Mouse (Mus musculus): Measurements from ENCODE around the gene Rab14. TPM values are rescaled to one million over a fixed set of nuclear protein-coding genes. Genes with fewer than 3 reads are reported as not detected.

Rab14 gene
- 357 and 365 TPM in 2 replicates for polyA plus RNA-seq (2016; fragmentation: Nextera tagmentation; extraction: Ambion mirVana)

- Histone ChIP-seq H3K4me1 (peaks cover 18% of the 10 kb centered on the region), H3K4me3 (peak within 1 kb of the TSS; percentile 82), H3K36me3 (no peaks in the 10 kb centered on the region; the same call in 1 of the 2 replicates), H3K9ac (replicated peaks) (peak within 1 kb of the TSS; percentile 100), H3K4me2 (replicated peaks) (peak within 1 kb of the TSS; percentile 87), H3K27ac (replicated peaks) (peak within 1 kb of the TSS; percentile 97), H3K27me3 (0 out of 2 replicates have a peak, but pooled peaks cover 8% of the 10 kb centered on the region), H3K9me3 (no peaks in the 10 kb centered on the region)
- under 1% methylated on average over 47 of the region's 47 CpGs for WGBS
- ATAC-seq (ENCODE audit: low FRiP score, low read depth): peak; percentile 98
Observed at GRCm38 (mm10) chr2:35200898-35201668, at the start of gene Rab14. Rab14 (minus strand) TSS chr2:35201120.

- Histone ChIP-seq H3K4me3 (no peak overlapping the region), H3K4me2 (replicated peaks) (no peak overlapping the region), H3K9ac (replicated peaks) (no peak overlapping the region), H3K36me3 (no peaks in the 10 kb centered on the region), H3K27me3 (no peaks in the 10 kb centered on the region), H3K9me3 (no peaks in the 10 kb centered on the region), H3K4me1 (peaks cover 6% of the 10 kb centered on the region; the same call in 1 of the 2 replicates), H3K27ac (replicated peaks) (no peak overlapping the region)
- ATAC-seq (ENCODE audit: low FRiP score, low read depth): no peak
- WGBS: 83% methylated on average over 5 of the region's 5 CpGs
Observed at GRCm38 (mm10) chr2:35247763-35248162, 46.8 kb upstream of the Rab14 start.

- Histone ChIP-seq H3K4me2 (replicated peaks) (no peak overlapping the region), H3K36me3 (no peaks in the 10 kb centered on the region), H3K27ac (replicated peaks) (no peak overlapping the region), H3K27me3 (no peaks in the 10 kb centered on the region), H3K9ac (replicated peaks) (no peak overlapping the region), H3K9me3 (no peaks in the 10 kb centered on the region), H3K4me3 (no peak overlapping the region), H3K4me1 (no peaks in the 10 kb centered on the region)
- 47% methylated on average over 3 of the region's 3 CpGs for WGBS
- ATAC-seq (ENCODE audit: low FRiP score, low read depth): no peak
Observed at GRCm38 (mm10) chr2:35244241-35244640, 43.3 kb upstream of the Rab14 start.

GRCm38 (mm10) chr2:35235021-35235420, 34.1 kb upstream of the Rab14 start:
- Histone ChIP-seq H3K27ac (replicated peaks) (no peak overlapping the region), H3K9ac (replicated peaks) (no peak overlapping the region), H3K36me3 (no peaks in the 10 kb centered on the region), H3K4me1 (peaks cover 6% of the 10 kb centered on the region), H3K4me2 (replicated peaks) (no peak overlapping the region), H3K27me3 (no peaks in the 10 kb centered on the region), H3K4me3 (no peak overlapping the region), H3K9me3 (no peaks in the 10 kb centered on the region)
- no peak for ATAC-seq (ENCODE audit: low FRiP score, low read depth)
- 88% methylated on average over 6 of the region's 6 CpGs for WGBS

- H3K9me3 ChIP-seq: no peaks in the 10 kb centered on the region
- ATAC-seq (ENCODE audit: low FRiP score, low read depth): no peak
- no peak overlapping the region for H3K4me3 ChIP-seq
- H3K36me3 ChIP-seq: no peaks in the 10 kb centered on the region
- 41% methylated on average over 3 of the region's 3 CpGs for WGBS
- no peak overlapping the region for H3K4me2 ChIP-seq (replicated peaks)
- H3K9ac ChIP-seq (replicated peaks): no peak overlapping the region
- no peak overlapping the region for H3K27ac ChIP-seq (replicated peaks)
- H3K4me1 ChIP-seq: peaks cover 8% of the 10 kb centered on the region
- H3K27me3 ChIP-seq: no peaks in the 10 kb centered on the region
Observed at GRCm38 (mm10) chr2:35233898-35234297, 33.0 kb upstream of the Rab14 start.

- no peak for ATAC-seq (ENCODE audit: low FRiP score, low read depth)
- H3K4me2 ChIP-seq (replicated peaks): no peak overlapping the region
- no peak overlapping the region for H3K9ac ChIP-seq (replicated peaks)
- no peak overlapping the region for H3K27ac ChIP-seq (replicated peaks)
- H3K9me3 ChIP-seq: no peaks in the 10 kb centered on the region
- H3K4me3 ChIP-seq: no peak overlapping the region
- H3K4me1 ChIP-seq: peaks cover 8% of the 10 kb centered on the region
- no peaks in the 10 kb centered on the region for H3K36me3 ChIP-seq
- H3K27me3 ChIP-seq: no peaks in the 10 kb centered on the region
- 71% methylated on average over 17 of the region's 17 CpGs for WGBS
Observed at GRCm38 (mm10) chr2:35232595-35233445, 31.9 kb upstream of the Rab14 start.

GRCm38 (mm10) chr2:35231871-35232270, 31.0 kb upstream of the Rab14 start:
- Histone ChIP-seq H3K27me3 (no peaks in the 10 kb centered on the region), H3K27ac (replicated peaks) (no peak overlapping the region), H3K9ac (replicated peaks) (no peak overlapping the region), H3K4me3 (no peak overlapping the region), H3K4me2 (replicated peaks) (no peak overlapping the region), H3K4me1 (peaks cover 8% of the 10 kb centered on the region), H3K36me3 (no peaks in the 10 kb centered on the region), H3K9me3 (no peaks in the 10 kb centered on the region)
- no peak for ATAC-seq (ENCODE audit: low FRiP score, low read depth)
- WGBS: 81% methylated on average over 2 of the region's 2 CpGs

- Histone ChIP-seq H3K27me3 (no peaks in the 10 kb centered on the region), H3K36me3 (no peaks in the 10 kb centered on the region), H3K4me2 (replicated peaks) (no peak overlapping the region), H3K4me3 (no peak overlapping the region), H3K27ac (replicated peaks) (no peak overlapping the region), H3K9ac (replicated peaks) (no peak overlapping the region), H3K4me1 (peaks cover 8% of the 10 kb centered on the region), H3K9me3 (no peaks in the 10 kb centered on the region)
- WGBS: 24% methylated on average over 8 of the region's 8 CpGs
- no peak for ATAC-seq (ENCODE audit: low FRiP score, low read depth)
Observed at GRCm38 (mm10) chr2:35230215-35230614, 29.3 kb upstream of the Rab14 start.

GRCm38 (mm10) chr2:35228145-35228544, 27.2 kb upstream of the Rab14 start:
- no peaks in the 10 kb centered on the region for H3K36me3 ChIP-seq
- no peak overlapping the region for H3K9ac ChIP-seq (replicated peaks)
- no peak overlapping the region for H3K4me3 ChIP-seq
- no peak overlapping the region for H3K27ac ChIP-seq (replicated peaks)
- no peak for ATAC-seq (ENCODE audit: low FRiP score, low read depth)
- H3K27me3 ChIP-seq: no peaks in the 10 kb centered on the region
- WGBS: 42% methylated on average over 4 of the region's 4 CpGs
- H3K4me2 ChIP-seq (replicated peaks): no peak overlapping the region
- no peaks in the 10 kb centered on the region for H3K9me3 ChIP-seq
- H3K4me1 ChIP-seq: peaks cover 8% of the 10 kb centered on the region

- no peak overlapping the region for H3K9ac ChIP-seq (replicated peaks)
- H3K27ac ChIP-seq (replicated peaks): no peak overlapping the region
- no peak overlapping the region for H3K4me3 ChIP-seq
- H3K4me2 ChIP-seq (replicated peaks): no peak overlapping the region
- no peaks in the 10 kb centered on the region for H3K36me3 ChIP-seq
- WGBS: 94% methylated on average over 15 of the region's 15 CpGs
- no peaks in the 10 kb centered on the region for H3K4me1 ChIP-seq
- H3K27me3 ChIP-seq: no peaks in the 10 kb centered on the region
- no peaks in the 10 kb centered on the region for H3K9me3 ChIP-seq
- no peak for ATAC-seq (ENCODE audit: low FRiP score, low read depth)
Observed at GRCm38 (mm10) chr2:35224285-35224684, 23.4 kb upstream of the Rab14 start.

- Histone ChIP-seq H3K36me3 (no peaks in the 10 kb centered on the region), H3K9ac (replicated peaks) (no peak overlapping the region), H3K4me1 (no peaks in the 10 kb centered on the region), H3K27me3 (no peaks in the 10 kb centered on the region), H3K27ac (replicated peaks) (no peak overlapping the region), H3K4me2 (replicated peaks) (no peak overlapping the region), H3K9me3 (no peaks in the 10 kb centered on the region), H3K4me3 (no peak overlapping the region)
- whole genome bisulfite sequencing: 85% methylated on average over 6 of the region's 6 CpGs
- ATAC-seq (ENCODE audit: low FRiP score, low read depth): no peak
Observed at GRCm38 (mm10) chr2:35222822-35223391, 22.0 kb upstream of the Rab14 start.

GRCm38 (mm10) chr2:35218736-35219135, 17.8 kb upstream of the Rab14 start:
- 96% methylated on average over 3 of the region's 3 CpGs for WGBS
- H3K27me3 ChIP-seq: peaks cover 3% of the 10 kb centered on the region; the same call in 1 of the 2 replicates
- H3K9ac ChIP-seq (replicated peaks): no peak overlapping the region
- no peaks in the 10 kb centered on the region for H3K36me3 ChIP-seq
- H3K4me3 ChIP-seq: no peak overlapping the region
- ATAC-seq (ENCODE audit: low FRiP score, low read depth): no peak
- no peak overlapping the region for H3K4me2 ChIP-seq (replicated peaks)
- peaks cover 14% of the 10 kb centered on the region for H3K4me1 ChIP-seq
- H3K27ac ChIP-seq (replicated peaks): no peak overlapping the region
- H3K9me3 ChIP-seq: no peaks in the 10 kb centered on the region

Data from midbrain, embryonic 12.5 days (tissue).